Mouse (Mus musculus): ENCODE data around the gene Ada.

DNA sequence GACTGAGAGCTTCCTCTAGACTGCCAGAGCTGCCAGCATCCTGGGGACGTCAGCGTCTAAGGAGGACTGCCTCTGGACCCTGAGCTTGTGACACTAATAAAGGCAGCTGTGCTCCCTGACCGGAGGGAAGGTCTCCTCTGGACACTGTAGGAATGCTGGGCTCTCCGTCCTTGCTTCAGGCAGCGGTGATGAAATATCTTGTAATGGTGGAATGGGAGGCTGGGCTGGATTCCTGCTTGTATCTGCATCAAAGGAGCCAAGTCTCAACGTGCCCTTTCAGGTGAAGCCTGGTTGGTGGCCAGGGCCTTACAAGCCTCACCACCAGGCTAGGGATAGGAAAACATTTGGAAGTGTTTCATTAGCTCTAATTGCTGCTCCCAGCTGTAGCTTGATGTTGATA is 37.0 kb upstream of the Ada start:
- TF ChIP-seq CTCF (IDR thresholded peaks at IDR 0.05; ENCODE audit: low read depth) (no peak), EP300 (IDR thresholded peaks at IDR 0.05; ENCODE audit: low read depth) (no peak)
